Mouse (Mus musculus): ENCODE results near the gene Adh5.
"Not testable (repeated sequence)": the region's sequence is repeated elsewhere in the genome, so short reads cannot be mapped to it uniquely, and the experiment has no call there.

Gene Adh5

DNA sequence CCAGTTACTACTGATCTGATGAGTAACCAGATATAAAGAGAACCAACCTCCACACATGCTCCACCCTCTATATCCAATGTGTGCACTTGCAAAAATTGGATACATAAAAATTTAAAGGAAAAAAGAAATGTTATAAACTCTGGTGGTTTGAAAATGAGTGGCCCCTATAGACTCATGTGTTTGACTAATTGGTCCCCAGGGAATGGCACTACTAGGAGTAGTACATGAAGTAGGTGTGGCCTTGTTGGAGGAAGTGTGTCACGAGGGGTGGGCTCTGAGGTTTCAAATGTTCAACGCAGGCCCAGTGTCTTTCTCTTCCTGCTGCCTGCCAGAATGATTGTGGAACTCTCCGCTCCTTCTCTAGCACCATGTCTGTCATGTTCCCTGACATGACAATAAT, 18.9 kb downstream of the Adh5 start:
- no peak for DNase-seq

DNA sequence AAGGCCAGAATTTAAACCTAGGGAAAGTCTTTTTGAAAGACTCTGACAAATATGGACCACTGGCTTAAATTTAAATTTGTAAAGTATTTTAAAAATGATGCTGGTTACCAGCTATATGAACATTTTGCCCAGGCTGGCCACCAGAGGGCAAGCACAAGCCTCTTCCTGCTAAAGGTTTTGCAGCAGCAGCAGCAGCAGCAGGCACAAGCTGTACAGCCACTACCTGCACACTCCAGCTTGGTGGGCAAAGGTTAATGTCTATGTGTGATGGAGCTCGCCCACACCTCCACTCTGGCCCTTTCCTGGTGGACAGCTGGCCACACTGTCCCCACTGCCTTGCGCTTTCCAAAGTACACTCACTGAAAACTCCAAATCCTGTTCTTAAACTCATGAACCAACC, 20.2 kb downstream of the Adh5 start:
- DNase-seq = no peak

DNA sequence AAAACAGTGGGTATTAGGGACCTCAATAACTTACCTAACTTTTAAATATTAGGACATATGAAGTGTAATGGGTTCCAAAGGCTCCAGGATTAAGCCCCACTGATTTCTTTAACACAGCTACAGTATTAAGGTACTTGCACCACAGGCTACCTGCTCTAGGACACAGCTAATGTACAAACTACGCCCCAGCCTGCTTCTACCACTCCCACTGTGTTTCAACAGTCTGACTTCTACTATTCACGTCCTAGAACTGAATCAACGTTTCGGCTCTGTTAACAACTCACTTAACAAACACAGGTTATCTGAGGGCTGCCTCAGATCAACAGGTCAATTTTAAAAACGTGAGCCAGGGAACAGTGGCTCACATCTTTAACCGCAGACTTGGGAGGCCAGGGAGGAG, 20.9 kb downstream of the Adh5 start:
- no peak for DNase-seq

DNA sequence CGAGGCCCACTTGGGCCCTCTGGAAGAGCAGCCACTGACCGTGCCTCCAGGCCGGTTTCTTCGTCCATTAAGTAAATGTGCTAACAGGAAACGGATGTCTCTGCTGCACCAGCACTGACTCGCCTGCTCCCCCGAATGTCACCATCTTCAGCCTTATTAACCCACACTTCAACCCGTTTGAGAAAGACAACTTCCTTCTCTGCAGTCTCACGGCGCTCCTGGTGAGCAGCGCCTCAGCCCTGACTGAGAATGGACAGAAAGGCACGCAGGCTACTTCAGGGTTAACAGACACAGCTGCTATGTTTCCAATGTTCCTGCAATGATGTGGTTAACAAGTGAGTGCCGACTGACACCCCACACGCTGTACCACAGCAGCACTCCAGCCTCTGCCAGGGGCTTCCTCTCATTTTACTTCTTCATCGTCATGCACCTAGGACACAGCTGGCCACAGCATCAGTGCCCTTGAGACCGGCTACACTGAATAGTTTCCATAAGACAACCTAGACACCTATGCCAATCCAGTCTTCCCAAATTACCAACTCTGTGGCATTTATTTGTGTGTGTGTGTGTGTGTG, 21.8 kb downstream of the Adh5 start:
- no peak for DNase-seq

DNA sequence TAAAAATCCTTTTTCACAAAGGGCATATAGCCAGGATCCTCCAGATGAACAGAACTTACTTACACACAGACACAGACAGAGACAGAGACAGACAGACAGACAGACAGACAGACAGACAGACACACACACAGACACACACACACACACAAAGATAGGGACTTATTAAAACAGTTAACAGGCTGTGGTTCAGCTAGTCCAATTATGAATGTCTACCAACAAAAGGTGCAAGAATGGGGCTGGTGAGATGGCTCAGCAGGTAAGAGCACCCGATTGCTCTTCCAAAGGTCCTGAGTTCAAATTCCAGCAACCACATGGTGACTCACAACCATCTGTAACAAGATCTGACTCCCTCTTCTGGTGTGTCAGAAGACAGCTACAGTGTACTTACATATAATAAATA, 23.8 kb downstream of the Adh5 start:
- DNase-seq = not testable (repeated sequence)

DNA sequence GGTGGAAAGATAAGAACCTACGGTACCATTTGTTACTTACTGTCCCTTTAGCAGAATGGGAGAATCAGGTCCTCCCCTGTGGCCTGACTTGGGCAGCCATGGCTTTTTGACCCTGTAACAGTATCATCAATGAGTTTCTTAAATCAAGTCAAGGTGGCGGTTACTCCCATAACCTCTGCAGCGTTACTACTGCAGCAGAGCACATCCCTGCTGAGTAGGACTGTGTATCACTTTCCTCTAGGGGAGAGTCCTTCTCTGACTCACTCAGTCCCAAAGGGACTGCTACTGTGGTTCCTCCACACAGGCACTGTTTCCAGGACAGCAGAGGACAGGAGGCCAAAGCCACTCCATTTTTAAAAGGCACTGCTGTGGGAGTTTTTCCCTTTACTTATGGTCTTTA, 28.2 kb downstream of the Adh5 start:
- DNase-seq = no peak

DNA sequence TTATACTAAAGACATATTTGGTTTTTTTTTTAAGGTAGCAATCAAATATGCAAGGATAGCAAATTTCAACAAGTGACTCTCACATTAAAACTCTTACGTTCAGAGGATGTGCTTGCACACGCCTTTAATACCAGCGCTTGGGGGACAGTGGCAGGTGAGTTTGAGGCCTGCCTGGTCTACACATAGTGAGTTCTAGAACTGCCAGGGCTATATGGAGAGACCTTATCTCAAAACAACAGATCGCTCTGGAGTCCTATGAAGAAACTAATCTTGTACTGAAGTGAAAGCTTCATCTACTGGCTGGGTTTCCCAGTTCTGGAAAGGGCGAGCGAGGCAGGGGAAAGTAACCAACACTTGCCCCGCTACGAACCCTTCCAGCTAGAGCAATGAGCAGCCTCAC, 36.6 kb downstream of the Adh5 start:
- no peak for DNase-seq

DNA sequence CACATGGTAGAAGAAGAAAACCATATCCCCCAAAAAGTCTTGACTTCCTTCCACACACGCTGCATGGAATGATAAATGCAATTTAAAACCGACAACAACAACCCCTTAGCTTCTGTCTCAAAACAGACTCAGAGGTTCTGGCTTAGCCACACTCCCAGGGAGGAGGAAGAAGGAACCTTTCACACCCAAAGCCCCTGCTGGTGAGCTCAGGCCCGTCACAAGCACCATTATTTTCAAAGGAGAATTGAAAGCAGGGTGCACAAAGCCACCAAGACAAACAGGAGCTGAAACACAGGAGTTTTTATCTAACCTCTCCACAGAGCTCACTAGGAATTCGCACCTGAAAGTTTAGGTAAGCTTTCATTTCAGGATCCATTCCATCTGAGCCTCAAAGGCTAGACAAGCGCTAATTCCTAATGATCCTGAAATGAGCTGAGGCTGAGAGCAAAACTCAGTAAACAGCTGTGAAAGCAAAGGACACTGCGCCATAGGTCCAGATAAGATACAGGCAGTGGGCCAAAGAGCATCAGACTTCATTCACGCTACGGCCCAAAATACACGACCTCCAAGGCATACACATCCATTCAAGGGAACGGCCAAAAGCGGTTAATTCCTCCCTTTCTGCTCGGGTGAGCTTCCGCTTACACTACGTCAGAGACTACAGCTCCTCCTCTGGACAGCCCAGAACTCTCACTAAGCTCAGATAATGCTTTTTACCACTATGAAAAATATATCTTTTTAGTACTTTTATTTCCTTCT, 38.8 kb downstream of the Adh5 start:
- DNase-seq = no peak

DNA sequence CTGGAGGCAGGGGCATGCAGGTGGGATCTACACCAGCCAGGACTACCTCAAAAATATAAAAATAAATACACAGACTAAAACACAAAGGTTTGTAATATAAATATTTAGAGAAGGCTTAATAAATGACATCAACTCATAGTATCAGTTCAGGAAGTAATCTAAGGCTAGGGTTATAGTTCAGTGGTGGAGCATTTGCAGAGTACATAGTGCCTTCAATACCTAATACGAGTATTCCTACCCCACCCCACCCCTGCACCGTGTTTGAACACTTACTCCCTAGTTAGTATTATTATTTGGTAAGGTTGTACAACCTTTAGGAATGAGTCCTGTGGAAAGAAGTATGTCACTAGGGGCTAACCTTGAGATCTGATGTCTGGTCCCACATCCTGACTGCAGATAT, 40.3 kb downstream of the Adh5 start:
- no peak for DNase-seq

GRCm38 (mm10) chr3:138488584-138489326, 45.9 kb downstream of the Adh5 start:
- DNase-seq = peak; percentile 50

DNA sequence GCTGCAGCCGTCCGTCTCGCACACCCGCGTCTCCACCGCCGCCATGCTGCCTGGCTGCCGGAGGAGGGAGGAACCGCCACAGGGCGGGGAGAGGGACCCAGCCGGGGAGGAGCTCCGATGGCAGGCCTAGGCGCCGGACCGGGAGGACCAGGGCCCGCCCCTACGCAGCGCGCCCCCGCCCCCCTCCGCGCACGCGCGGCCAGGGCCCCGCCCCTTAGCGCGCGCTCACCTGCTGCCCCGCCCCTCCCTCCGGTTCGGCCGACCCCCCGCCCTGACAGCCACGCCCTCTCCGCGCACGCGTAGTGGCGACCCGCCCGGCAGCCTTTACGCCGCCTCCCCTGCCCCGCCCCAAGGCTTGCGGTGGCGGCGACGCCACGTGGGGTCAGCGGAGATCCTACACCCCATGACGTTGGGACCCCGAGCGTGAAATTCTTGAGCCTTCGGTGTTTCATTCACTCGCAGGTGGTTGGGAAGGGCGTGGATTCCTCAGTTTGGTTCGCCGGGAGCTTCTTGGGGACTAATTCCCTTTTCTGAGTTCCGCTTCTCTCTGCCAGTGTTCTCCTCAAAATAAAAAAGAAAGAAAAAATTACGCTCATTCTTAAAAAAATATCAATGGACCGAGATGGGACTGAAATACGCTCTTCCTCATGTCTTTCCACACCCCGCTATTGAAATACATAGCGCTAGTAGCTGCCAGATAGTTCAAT, 46.6 kb downstream of the Adh5 start, which contains the start of gene Metap1:
Gene Metap1 (minus strand): TSS at position 189 of the 707 bp plus-strand sequence.
- DNase-seq = peak; percentile 93

DNA sequence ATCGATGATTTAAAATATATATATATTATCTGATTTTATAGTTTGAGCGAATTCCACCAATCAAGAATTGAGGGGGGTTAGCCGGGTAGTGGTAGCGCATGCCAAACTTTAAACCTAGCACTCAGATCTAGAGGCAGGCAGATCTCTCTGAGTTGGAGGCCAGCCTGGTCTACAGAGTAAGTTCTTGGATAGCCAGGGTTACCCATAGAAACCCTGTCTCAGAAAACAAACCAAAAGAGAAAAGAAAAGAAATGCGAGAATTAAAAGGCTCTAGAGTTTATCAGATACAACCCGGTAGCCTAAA, 47.1 kb downstream of the Adh5 start:
- DNase-seq = no peak

- no peak for DNase-seq
Measured at GRCm38 (mm10) chr3:138493668-138494067, 50.8 kb downstream of the Adh5 start.

GRCm38 (mm10) chr3:138494565-138494964, 51.7 kb downstream of the Adh5 start:
- DNase-seq = no peak

DNA sequence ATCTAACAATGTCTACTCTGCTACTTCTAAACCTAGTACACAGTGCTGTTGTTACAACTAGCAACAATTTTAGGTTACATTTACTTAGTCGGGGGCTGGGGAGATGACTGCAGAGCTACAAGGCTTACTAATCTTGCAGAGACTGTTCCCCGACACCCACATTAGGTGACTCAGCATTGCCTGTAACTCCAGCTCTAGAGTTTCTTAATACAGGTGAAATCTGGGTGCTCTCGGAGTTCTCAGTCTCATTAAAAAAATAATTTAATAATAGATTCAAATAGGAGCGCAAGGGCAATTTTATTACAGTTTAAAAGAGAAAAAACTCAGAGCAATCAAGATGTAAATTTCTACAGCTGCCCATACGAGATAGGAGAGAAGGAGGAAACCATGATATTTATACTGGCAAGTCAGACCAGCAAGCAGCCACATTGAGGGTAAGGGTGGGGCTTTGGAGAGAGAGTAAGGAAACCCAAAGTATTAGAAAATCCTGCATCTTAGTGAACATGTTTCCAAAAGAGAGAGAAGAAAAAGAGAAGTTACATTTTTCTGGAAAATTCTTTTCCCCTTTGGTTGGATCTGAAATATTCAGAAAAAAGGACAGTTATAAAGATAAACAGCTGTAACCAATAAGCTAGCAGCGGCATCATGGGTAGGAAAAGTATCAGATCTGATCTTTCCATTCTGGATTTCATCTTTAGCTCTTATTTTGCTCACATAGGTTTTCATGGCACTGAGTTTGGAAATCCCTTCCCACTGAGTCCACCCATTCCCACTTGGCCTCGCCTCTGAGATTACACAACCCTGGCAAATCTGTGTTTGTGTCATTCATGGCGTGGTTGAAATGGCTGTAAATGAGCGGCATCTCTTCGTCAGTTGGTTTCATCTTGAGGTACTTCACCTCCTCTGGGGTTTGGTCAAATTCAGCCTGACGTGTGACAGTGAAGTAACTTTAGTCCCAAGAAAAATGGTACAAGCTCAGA, 52.6 kb downstream of the Adh5 start:
- no peak for DNase-seq

DNA sequence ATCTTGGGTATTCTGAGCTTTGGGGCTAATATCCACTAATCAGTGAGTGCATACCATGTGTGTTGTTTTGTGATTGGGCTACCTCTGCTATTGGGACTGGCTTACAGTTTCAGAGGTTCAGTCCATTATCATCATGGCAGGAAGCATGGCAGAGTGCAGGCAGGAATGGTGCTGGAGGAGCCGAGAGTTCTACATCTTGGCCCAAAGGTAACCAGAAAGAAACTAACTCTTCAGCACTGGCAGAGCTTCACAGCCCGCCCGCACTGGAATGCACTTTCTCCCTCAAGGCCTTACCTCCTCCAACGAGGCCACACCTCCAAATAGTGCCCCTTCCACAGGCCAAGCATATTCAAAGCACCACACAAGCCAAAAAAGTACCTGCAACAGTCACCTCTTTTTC, 55.8 kb downstream of the Adh5 start:
- DNase-seq = no peak

- no peak for DNase-seq
Measured at GRCm38 (mm10) chr3:138499854-138500740, 57.2 kb downstream of the Adh5 start.

DNA sequence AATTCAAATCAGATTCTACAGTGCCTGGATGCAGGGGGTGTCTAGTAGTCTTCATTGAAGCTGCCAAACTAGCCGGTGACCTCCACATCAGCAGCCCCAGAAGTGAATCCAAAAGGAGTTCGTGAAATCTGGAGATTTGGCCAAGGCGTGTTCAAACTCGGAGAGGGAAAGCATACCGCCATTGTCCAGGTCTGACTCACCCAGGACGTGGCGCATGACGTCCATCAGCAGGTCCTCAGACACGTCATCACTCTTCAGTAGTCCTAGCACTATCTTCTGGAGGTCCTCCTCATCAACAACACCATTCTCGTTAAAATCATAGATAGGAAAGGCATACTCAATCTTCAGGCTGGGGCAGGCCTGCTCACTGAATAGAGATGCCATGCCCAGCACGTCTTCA, 60.9 kb downstream of the Adh5 start:
- no peak for DNase-seq
